28 mouse cellular contexts compared by ENCODE assay signal in genomic region chr19:36877329-36877728, GRCm38 (mm10). TPM values are rescaled to one million over a fixed set of nuclear protein-coding genes. Genes with fewer than 3 reads are reported as not detected.
DNase-seq lines count a peak whose midpoint lies in the region; ATAC-seq and TF ChIP-seq lines count a peak whose summit lies in the region.
"Had no signal": no experiment of that assay in that cellular context is flagged by ENCODE, and none has a peak within 500 bp of the region (broad histone marks: within the 10 kb centered on the region; RNA-seq: fewer than 3 reads in every experiment).

No protein-coding gene starts in this region.

- no peak overlapping the region for H3K4me3 ChIP-seq in heart, adult 2 months
- H3K4me3 ChIP-seq in kidney, adult 2 months (ENCODE audit: insufficient read depth, low read depth, low read length), result no peak overlapping the region
- H3K4me3 ChIP-seq in MEL (ENCODE audit: control insufficient read depth in 1 of 2, insufficient read depth in 1 of 2, low read depth in 2 of 2, low read length in 2 of 2), result no peak overlapping the region
- H3K4me3 ChIP-seq in forebrain, embryonic 14.5 days (ENCODE audit: low read depth, low read length), result no peak overlapping the region
- H3K4me3 ChIP-seq: embryonic facial prominence, embryonic 10.5 days; embryonic facial prominence, embryonic 13.5 days; erythroblast, embryonic 14.5 days; forebrain, embryonic 12.5 days had no signal

- no peak for TF ChIP-seq RAD21 in MEL (IDR thresholded peaks at IDR 0.05; ENCODE audit: low read depth, low read length)

- H3K79me2 ChIP-seq in heart, adult 2 months (replicated peaks; ENCODE audit: control insufficient read depth, insufficient read depth, low read length), result no peaks in the 10 kb centered on the region
- no peaks in the 10 kb centered on the region for H3K79me2 ChIP-seq in MEL (ENCODE audit: control insufficient read depth, insufficient read depth, low read length, poor library complexity)

- no peak overlapping the region for H3K4me2 ChIP-seq in forebrain, embryonic 14.5 days (ENCODE audit: low read length)
- H3K4me2 ChIP-seq: embryonic facial prominence, embryonic 13.5 days; forebrain, embryonic 12.5 days; heart, embryonic 11.5 days; hindbrain, embryonic 14.5 days had no signal

- intact Hi-C loops in heart, adult 2 months (cut with DNase I), result no loop called here

- peaks cover 14% of the 10 kb centered on the region for H3K36me3 ChIP-seq in heart, adult 2 months (ENCODE audit: control insufficient read depth, insufficient read depth, low read length)
- peaks cover 14% of the 10 kb centered on the region for H3K36me3 ChIP-seq in kidney, adult 2 months (ENCODE audit: control insufficient read depth, insufficient read depth, low read length)
- peaks cover 0 to 31% of the 10 kb centered on the region in 2 experiments; a peak in 2 of 4 replicates for H3K36me3 ChIP-seq in MEL (ENCODE audit: control insufficient read depth in 1 of 2, insufficient read depth in 2 of 2, low read length in 2 of 2)
- H3K36me3 ChIP-seq in forebrain, embryonic 14.5 days (ENCODE audit: control insufficient read depth, insufficient read depth, low read length), result peaks cover 89% of the 10 kb centered on the region

- H3K9me3 ChIP-seq in MEL (replicated peaks; ENCODE audit: insufficient read depth, low read length), result no peaks in the 10 kb centered on the region
- H3K9me3 ChIP-seq in forebrain, embryonic 14.5 days (replicated peaks; ENCODE audit: control insufficient read depth, low read length), result no peaks in the 10 kb centered on the region
- H3K9me3 ChIP-seq: embryonic facial prominence, embryonic 10.5 days; embryonic facial prominence, embryonic 13.5 days; forebrain, embryonic 12.5 days had no signal

- H3K27me3 ChIP-seq in heart, adult 2 months (ENCODE audit: control insufficient read depth, insufficient read depth, low read length), result no peaks in the 10 kb centered on the region
- no peaks in the 10 kb centered on the region for H3K27me3 ChIP-seq in kidney, adult 2 months (replicated peaks; ENCODE audit: control insufficient read depth, insufficient read depth, low read length)
- no peaks in the 10 kb centered on the region for H3K27me3 ChIP-seq in MEL (ENCODE audit: control insufficient read depth in 1 of 2, insufficient read depth in 2 of 2, low read length in 2 of 2)
- H3K27me3 ChIP-seq in forebrain, embryonic 14.5 days (replicated peaks; ENCODE audit: control insufficient read depth, insufficient read depth, low read length), result no peaks in the 10 kb centered on the region
- H3K27me3 ChIP-seq: embryonic facial prominence, embryonic 13.5 days; forebrain, embryonic 12.5 days had no signal

- no peaks in the 10 kb centered on the region for H3K4me1 ChIP-seq in heart, adult 2 months (ENCODE audit: control insufficient read depth, insufficient read depth, low read length)
- no peaks in the 10 kb centered on the region for H3K4me1 ChIP-seq in kidney, adult 2 months (ENCODE audit: control insufficient read depth, insufficient read depth, low read length)
- no peaks in the 10 kb centered on the region for H3K4me1 ChIP-seq in MEL (ENCODE audit: control insufficient read depth in 1 of 2, insufficient read depth in 2 of 2, low read length in 2 of 2)
- H3K4me1 ChIP-seq in forebrain, embryonic 14.5 days (ENCODE audit: control insufficient read depth, insufficient read depth, low read length), result no peaks in the 10 kb centered on the region
- H3K4me1 ChIP-seq: embryonic facial prominence, embryonic 10.5 days; embryonic facial prominence, embryonic 13.5 days; forebrain, embryonic 12.5 days had no signal

- TF ChIP-seq EP300 in heart, adult 2 months (IDR thresholded peaks at IDR 0.05; ENCODE audit: insufficient read depth, low read depth, low read length), result no peak
- peak in 1 of 2 experiments; percentile 33; a peak in 1 of 4 replicates for TF ChIP-seq EP300 in MEL (IDR thresholded peaks at IDR 0.05; ENCODE audit: low read depth in 1 of 2, low read length in 2 of 2)

- peak; percentile 60 for DNase-seq in heart, adult 11 months
- no peak for DNase-seq in heart, adult 2 months
- DNase-seq in kidney, adult 2 months, result peak; percentile 30
- DNase-seq in kidney, postnatal 10 days, result no peak
- no peak for DNase-seq in MEL (ENCODE audit: low read depth, low spot score)
- no peak for DNase-seq in forebrain, embryonic 14.5 days (ENCODE audit: low spot score)
- DNase-seq: adrenal gland, adult 8-10 months; adrenal gland, postnatal 25 days; cerebellum, adult 11-12 months; cerebellum, adult 8-10 months; cerebellum, postnatal 10 days; cerebellum, postnatal 36 days; embryo, embryonic 11 days; gastrocnemius, postnatal 10 days; gastrocnemius, postnatal 36 days; heart, postnatal 14 days; heart, postnatal 4 days had no signal

- no peak for ATAC-seq in forebrain, embryonic 14.5 days
- ATAC-seq: activated CD4-positive, CD25-positive, alpha-beta regulatory T cell, adult 4 months; forebrain, embryonic 16.5 days; hindbrain, postnatal 0 days; inflammation-experienced regulatory T-cells, adult 6 months; intestine, embryonic 16.5 days had no signal

- TF ChIP-seq POLR2A in heart, adult 2 months (IDR thresholded peaks at IDR 0.05; ENCODE audit: insufficient read depth, low read depth, low read length), result no peak
- TF ChIP-seq POLR2A in kidney, adult 2 months (IDR thresholded peaks at IDR 0.05; ENCODE audit: low read depth, low read length), result no peak
- TF ChIP-seq POLR2A in MEL (IDR thresholded peaks at IDR 0.05; ENCODE audit: control insufficient read depth in 1 of 2, insufficient read depth in 1 of 2, low read depth in 1 of 2, low read length in 2 of 2, poor library complexity in 1 of 2), result no peak

- no peak overlapping the region for H3K9ac ChIP-seq in heart, adult 2 months (ENCODE audit: low read depth, low read length)
- no peak overlapping the region for H3K9ac ChIP-seq in MEL (ENCODE audit: control insufficient read depth, low read depth, low read length, poor library complexity, severe bottlenecking)
- H3K9ac ChIP-seq in forebrain, embryonic 14.5 days (ENCODE audit: low read length), result no peak overlapping the region
- H3K9ac ChIP-seq: embryonic facial prominence, embryonic 13.5 days; forebrain, embryonic 12.5 days; hindbrain, embryonic 14.5 days had no signal

- no peak for TF ChIP-seq CTCF in heart, adult 2 months (IDR thresholded peaks at IDR 0.05)
- no peak for TF ChIP-seq CTCF in kidney, adult 2 months (conservative IDR thresholded peaks at IDR 0.05; ENCODE audit: insufficient read depth, insufficient read length, low read depth, low read length)
- no peak for TF ChIP-seq CTCF in MEL (IDR thresholded peaks at IDR 0.05 in 2 of 3, conservative IDR thresholded peaks at IDR 0.05 in 1 of 3; ENCODE audit: control insufficient read depth in 1 of 3, insufficient read depth in 1 of 3, low read depth in 2 of 3, low read length in 3 of 3, poor library complexity in 1 of 3, severe bottlenecking in 1 of 3)

- no peak overlapping the region for H3K27ac ChIP-seq in heart, adult 2 months
- H3K27ac ChIP-seq in kidney, adult 2 months (ENCODE audit: insufficient read depth, low read depth, low read length), result no peak overlapping the region
- no peak overlapping the region for H3K27ac ChIP-seq in MEL (ENCODE audit: control insufficient read depth, low read depth, low read length)
- no peak overlapping the region for H3K27ac ChIP-seq in forebrain, embryonic 14.5 days (ENCODE audit: low read depth, low read length)
- H3K27ac ChIP-seq: embryonic facial prominence, embryonic 10.5 days; embryonic facial prominence, embryonic 13.5 days; forebrain, embryonic 12.5 days; hindbrain, embryonic 14.5 days; hindbrain, postnatal 0 days had no signal

TF ChIP-seq in MEL, 35 proteins besides CTCF, POLR2A, EP300 and RAD21:
- TF ChIP-seq RCOR1 (IDR thresholded peaks at IDR 0.05; ENCODE audit: low read depth, low read length) (peak; percentile 90; the same call in 1 of the 2 replicates), ZMIZ1 (IDR thresholded peaks at IDR 0.05; ENCODE audit: low read depth, low read length) (no peak), POLR2AphosphoS5 (IDR thresholded peaks at IDR 0.05; ENCODE audit: borderline replicate concordance, low read depth, low read length) (no peak), USF1 (IDR thresholded peaks at IDR 0.05; ENCODE audit: low read depth, low read length) (peak; percentile 46; the same call in 1 of the 2 replicates), ZKSCAN1 (IDR thresholded peaks at IDR 0.05; ENCODE audit: low read depth, low read length) (no peak), HCFC1 (IDR thresholded peaks at IDR 0.05; ENCODE audit: low read depth, low read length) (no peak), BHLHE40 (IDR thresholded peaks at IDR 0.05; ENCODE audit: borderline replicate concordance, low read depth, low read length) (peak; percentile 76), TCF12 (IDR thresholded peaks at IDR 0.05; ENCODE audit: low read depth, low read length) (peak; percentile 35; the same call in 1 of the 2 replicates)
TF ChIP-seq in MEL: peak in this region for 4.

RNA-seq across cellular contexts. Expression of gene Fgfbp3, which starts 42.1 kb away (rescaled TPM):
- 1 to 10 TPM; 1.7 to 3.1 TPM for total RNA-seq in heart, adult 2 months (2021)
- polyA plus RNA-seq in heart, adult 2 months (2012; rRNA removed), result 0.67 and 1.3 TPM in 2 replicates
- 2.1 and 3.5 TPM in 2 replicates for polyA plus RNA-seq in kidney, adult 2 months (2012; rRNA removed)
- 2.6 and 2.7 TPM in 2 replicates for total RNA-seq in MEL (2012; rRNA removed)
- polyA plus RNA-seq in MEL (2012; ENCODE audit: insufficient read depth in 1 of 2, insufficient read length in 2 of 2, low read depth in 1 of 2, low replicate concordance in 2 of 2, missing spikeins in 1 of 2), result 10 to 100 TPM in 1 of 2 experiments, not detected in 1; 10.0 TPM
- polyA plus RNA-seq in forebrain, embryonic 14.5 days (2014; fragmentation: Nextera tagmentation; extraction: Ambion mirVana), result 21.4 and 22.0 TPM in 2 replicates
- polyA plus RNA-seq: activated CD4-positive, CD25-positive, alpha-beta regulatory T cell, adult 4 months had no signal

RNA-seq across cellular contexts. Expression of gene Tnks2, which starts 43.3 kb away (rescaled TPM):
- total RNA-seq in heart, adult 2 months (2021), result 10 to 100 TPM; 69.4 to 72.8 TPM
- polyA plus RNA-seq in heart, adult 2 months (2012; rRNA removed), result 18.6 and 34.9 TPM in 2 replicates
- 19.2 and 24.8 TPM in 2 replicates for polyA plus RNA-seq in kidney, adult 2 months (2012; rRNA removed)
- 50.2 and 63.1 TPM in 2 replicates for total RNA-seq in MEL (2012; rRNA removed)
- polyA plus RNA-seq in MEL (2012; ENCODE audit: insufficient read depth in 1 of 2, insufficient read length in 2 of 2, low read depth in 1 of 2, low replicate concordance in 2 of 2, missing spikeins in 1 of 2), result 10 to 100 TPM; 22.3 to 65.0 TPM
- 50.0 and 50.7 TPM in 2 replicates for polyA plus RNA-seq in forebrain, embryonic 14.5 days (2014; fragmentation: Nextera tagmentation; extraction: Ambion mirVana)

RNA-seq across cellular contexts. Expression of gene Btaf1, which starts 48.5 kb away (rescaled TPM):
- 10 to 100 TPM; 12.4 to 13.5 TPM for total RNA-seq in heart, adult 2 months (2021)
- 2.7 and 5.5 TPM in 2 replicates for polyA plus RNA-seq in heart, adult 2 months (2012; rRNA removed)
- 4.5 and 5.1 TPM in 2 replicates for polyA plus RNA-seq in kidney, adult 2 months (2012; rRNA removed)
- total RNA-seq in MEL (2012; rRNA removed), result 69.5 and 75.3 TPM in 2 replicates
- 10 to 100 TPM; 40.1 to 46.1 TPM for polyA plus RNA-seq in MEL (2012; ENCODE audit: insufficient read depth in 1 of 2, insufficient read length in 2 of 2, low read depth in 1 of 2, low replicate concordance in 2 of 2, missing spikeins in 1 of 2)
- 11.4 and 13.4 TPM in 2 replicates for polyA plus RNA-seq in forebrain, embryonic 14.5 days (2014; fragmentation: Nextera tagmentation; extraction: Ambion mirVana)

Comparison
In these comparisons a context has a peak if more than half of its experiments do, and no peak if none do; other contexts are left out.
1. DNase-seq: peak in heart, adult 11 months (single experiment) and kidney, adult 2 months (single experiment); none in heart, adult 2 months (0 of 2), kidney, postnatal 10 days (single experiment), MEL (single experiment) and forebrain, embryonic 14.5 days (single experiment).